Mouse (Mus musculus): Measurements from ENCODE around the gene Igsf11.
"Not testable (repeated sequence)": the region's sequence is repeated elsewhere in the genome, so short reads cannot be mapped to it uniquely, and the experiment has no call there.

The Igsf11 gene

GRCm38 (mm10) chr16:38983850-38984249 is 91.4 kb downstream of the Igsf11 start:
- DNase-seq (ENCODE audit: low spot score in 2 of 2) = not testable (repeated sequence)

- peak in 1 of 2 experiments; percentile 43 for DNase-seq (ENCODE audit: low spot score in 2 of 2)
These were observed 92.9 kb downstream of the Igsf11 start for GRCm38 (mm10) chr16:38985411-38985810.

- DNase-seq (ENCODE audit: low spot score in 2 of 2) = no peak
These were observed 93.9 kb downstream of the Igsf11 start for GRCm38 (mm10) chr16:38986410-38986809.

GRCm38 (mm10) chr16:38993711-38994110 is 101.2 kb downstream of the Igsf11 start:
- DNase-seq (ENCODE audit: low spot score in 2 of 2) = no peak

GRCm38 (mm10) chr16:38998496-38999258 is 106.2 kb downstream of the Igsf11 start:
- no peak for DNase-seq (ENCODE audit: low spot score in 2 of 2)

GRCm38 (mm10) chr16:38999298-38999697 is 106.8 kb downstream of the Igsf11 start:
- DNase-seq (ENCODE audit: low spot score in 2 of 2) = no peak

GRCm38 (mm10) chr16:39006978-39007377 is 114.5 kb downstream of the Igsf11 start:
- no peak for DNase-seq (ENCODE audit: low spot score in 2 of 2)

GRCm38 (mm10) chr16:39019449-39019848 is 127.0 kb downstream of the Igsf11 start:
- no peak for DNase-seq (ENCODE audit: low spot score in 2 of 2)

GRCm38 (mm10) chr16:39025989-39026736 is 133.7 kb downstream of the Igsf11 start:
- DNase-seq (ENCODE audit: low spot score in 2 of 2) = no peak

GRCm38 (mm10) chr16:39031350-39031749 is 138.9 kb downstream of the Igsf11 start:
- DNase-seq (ENCODE audit: low spot score in 2 of 2) = no peak

- no peak for DNase-seq (ENCODE audit: low spot score in 2 of 2)
These were observed 144.8 kb downstream of the Igsf11 start for GRCm38 (mm10) chr16:39037257-39037656.

- no peak for DNase-seq (ENCODE audit: low spot score in 2 of 2)
These were observed 151.9 kb downstream of the Igsf11 start for GRCm38 (mm10) chr16:39044381-39044780.

- peak in 1 of 2 experiments; percentile 70 for DNase-seq (ENCODE audit: low spot score in 2 of 2)
These were observed 156.4 kb downstream of the Igsf11 start for GRCm38 (mm10) chr16:39048889-39049288.

- peak in 1 of 2 experiments; percentile 83 for DNase-seq (ENCODE audit: low spot score in 2 of 2)
These were observed 160.5 kb downstream of the Igsf11 start for GRCm38 (mm10) chr16:39052971-39053370.

GRCm38 (mm10) chr16:39053779-39054178 is 161.3 kb downstream of the Igsf11 start:
- DNase-seq (ENCODE audit: low spot score in 2 of 2) = no peak

- peak in 1 of 2 experiments; percentile 75 for DNase-seq (ENCODE audit: low spot score in 2 of 2)
These were observed 163.6 kb downstream of the Igsf11 start for GRCm38 (mm10) chr16:39056061-39056460.

GRCm38 (mm10) chr16:39056961-39057360 is 164.5 kb downstream of the Igsf11 start:
- no peak for DNase-seq (ENCODE audit: low spot score in 2 of 2)

GRCm38 (mm10) chr16:39058869-39059268 is 166.4 kb downstream of the Igsf11 start:
- no peak for DNase-seq (ENCODE audit: low spot score in 2 of 2)

GRCm38 (mm10) chr16:39062596-39062995 is 170.1 kb downstream of the Igsf11 start:
- no peak for DNase-seq (ENCODE audit: low spot score in 2 of 2)

- no peak for DNase-seq (ENCODE audit: low spot score in 2 of 2)
These were observed 173.1 kb downstream of the Igsf11 start for GRCm38 (mm10) chr16:39065576-39065975.

GRCm38 (mm10) chr16:39071431-39071830 is 179.0 kb downstream of the Igsf11 start:
- DNase-seq (ENCODE audit: low spot score in 2 of 2) = no peak

Data from left cerebral cortex, adult 9 months (tissue).